Mouse (Mus musculus) limb, embryonic 14.5 days (tissue): Measurements from ENCODE around the gene Gm10198. TPM values are rescaled to one million over a fixed set of nuclear protein-coding genes. Genes with fewer than 3 reads are reported as not detected.

Experiments used
- ATAC-seq: fragments of 200-750 bp; cut with Nextera tagmentation; 2 replicates; pipeline ENCODE4 v1.8.0; 2017; ENCODE audit warnings: low read depth, moderate number of reproducible peaks, moderate TSS enrichment; ENCODE audit not compliant: low FRiP score
- DNase-seq: peaks from one replicate; pipeline ENCODE4 v3.0.0-alpha.2; 2015; ENCODE audit warnings: low spot score
- H3K27ac ChIP-seq: fragments of 300-500 bp; sonication (generic); replicated peaks from 2 replicates; pipeline ENCODE4 v1.5.1; 2014; ENCODE audit warnings: low read depth, mild to moderate bottlenecking, low read length, moderate library complexity, mixed read lengths
- H3K27me3 ChIP-seq: fragments of 300-500 bp; sonication (generic); 2 replicates; pipeline ENCODE4 v1.6.1; 2014; ENCODE audit warnings: low read length, mixed read lengths; ENCODE audit not compliant: control insufficient read depth, insufficient read depth
- H3K36me3 ChIP-seq: fragments of 300-500 bp; sonication (generic); 2 replicates; pipeline ENCODE4 v1.6.1; 2014; ENCODE audit warnings: mild to moderate bottlenecking, low read length, moderate library complexity, mixed read lengths; ENCODE audit not compliant: control insufficient read depth, insufficient read depth
- H3K4me1 ChIP-seq: fragments of 300-500 bp; sonication (generic); 2 replicates; pipeline ENCODE4 v1.6.1; 2014; ENCODE audit warnings: antibody characterized with exemption, low read length, mixed read lengths; ENCODE audit not compliant: control insufficient read depth, insufficient read depth
- H3K4me2 ChIP-seq: fragments of 300-500 bp; sonication (generic); replicated peaks from 2 replicates; pipeline ENCODE4 v1.6.1; 2014; ENCODE audit warnings: low read depth, mild to moderate bottlenecking, low read length, moderate library complexity; ENCODE audit not compliant: severe bottlenecking
- H3K4me3 ChIP-seq: fragments of 300-500 bp; sonication (generic); replicated peaks from 2 replicates; pipeline ENCODE4 v1.5.1; 2014; ENCODE audit warnings: low read length
- H3K9ac ChIP-seq: fragments of 300-500 bp; sonication (generic); 2 replicates; pipeline ENCODE4 v1.6.1; 2014; ENCODE audit warnings: mild to moderate bottlenecking, low read depth, low read length, moderate library complexity; ENCODE audit not compliant: severe bottlenecking
- H3K9me3 ChIP-seq: fragments of 300-500 bp; sonication (generic); 2 replicates; pipeline ENCODE4 v1.6.1; 2016; ENCODE audit warnings: low read length; ENCODE audit not compliant: control insufficient read depth
- POLR2A ChIP-seq: fragments of 200-500 bp; IDR thresholded peaks from 2 replicates; pipeline ENCODE4 v1.8.0; 2012; ENCODE audit warnings: inconsistent platforms, mild to moderate bottlenecking, moderate library complexity, borderline replicate concordance; ENCODE audit not compliant: insufficient read depth, insufficient read length; ENCODE audit errors: extremely low read depth
- WGBS: fragments of 180-500 bp; shearing (Covaris S2); extraction: QIAGEN DNeasy Blood & Tissue Kit; methylation state at CpG from one replicate; pipeline ENCODE4 v1.1.7; 2014; 5-methylcytosine and 5-hydroxymethylcytosine counted together
- polyA plus RNA-seq, 2 experiments: library from polyadenylated mRNA; depleted of rRNA in 1 of 2; stranded (reverse) in 1 of 2; unstranded in 1 of 2; fragments of >200 nt; fragmentation: Nextera tagmentation in 1 of 2; extraction: Ambion mirVana in 1 of 2; gene quantifications; 2 replicates each; pipeline versions ENCODE4 v1.2.1 to v1.2.3; 2012 to 2014

Gene Gm10198
- polyA plus RNA-seq, 2 experiments: not detected

GRCm38 (mm10) chr13:111580054-111580453 lies 12.5 kb upstream of the Gm10198 start:
- H3K36me3 ChIP-seq: no peaks in the 10 kb centered on the region

DNA sequence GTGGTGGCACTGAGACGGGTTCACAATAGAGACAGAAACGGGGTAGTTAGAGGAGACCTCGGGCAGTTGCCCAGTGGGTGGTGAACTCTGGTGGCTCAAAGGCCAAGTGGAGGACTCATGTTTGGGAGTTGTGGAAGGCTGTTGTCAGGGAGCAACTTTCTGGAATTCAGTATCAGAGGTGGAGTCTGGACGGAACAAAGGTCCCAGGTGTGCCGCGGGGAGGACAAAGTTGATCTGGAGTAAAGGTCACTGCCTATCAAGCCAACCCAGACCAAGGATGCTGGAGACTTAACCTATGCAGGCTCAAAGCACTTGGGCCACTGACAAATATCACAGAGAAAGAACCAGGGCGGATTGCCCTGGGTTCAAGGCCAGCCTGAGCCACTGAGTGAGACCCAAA lies 5.5 kb downstream of the Gm10198 start:
- ATAC-seq (no peak), DNase-seq (no peak)
- 92% methylated on average over 7 of the region's 7 CpGs for WGBS
- TF ChIP-seq POLR2A: no peak
- Histone ChIP-seq H3K9me3 (no peaks in the 10 kb centered on the region), H3K4me3 (no peak overlapping the region), H3K9ac (no peak overlapping the region), H3K4me1 (no peaks in the 10 kb centered on the region), H3K27me3 (no peaks in the 10 kb centered on the region), H3K4me2 (no peak overlapping the region), H3K27ac (no peak overlapping the region), H3K36me3 (no peaks in the 10 kb centered on the region)

More at GRCm38 (mm10) chr13:111580054-111580453, 12.5 kb upstream of the Gm10198 start:
- Histone ChIP-seq H3K9ac (no peak overlapping the region), H3K4me2 (no peak overlapping the region), H3K9me3 (no peaks in the 10 kb centered on the region), H3K27ac (no peak overlapping the region), H3K4me3 (no peak overlapping the region), H3K27me3 (no peaks in the 10 kb centered on the region), H3K4me1 (no peaks in the 10 kb centered on the region)
- 94% methylated on average over 10 of the region's 10 CpGs for WGBS
- DNase-seq (no peak), ATAC-seq (no peak)
- no peak for TF ChIP-seq POLR2A

DNA sequence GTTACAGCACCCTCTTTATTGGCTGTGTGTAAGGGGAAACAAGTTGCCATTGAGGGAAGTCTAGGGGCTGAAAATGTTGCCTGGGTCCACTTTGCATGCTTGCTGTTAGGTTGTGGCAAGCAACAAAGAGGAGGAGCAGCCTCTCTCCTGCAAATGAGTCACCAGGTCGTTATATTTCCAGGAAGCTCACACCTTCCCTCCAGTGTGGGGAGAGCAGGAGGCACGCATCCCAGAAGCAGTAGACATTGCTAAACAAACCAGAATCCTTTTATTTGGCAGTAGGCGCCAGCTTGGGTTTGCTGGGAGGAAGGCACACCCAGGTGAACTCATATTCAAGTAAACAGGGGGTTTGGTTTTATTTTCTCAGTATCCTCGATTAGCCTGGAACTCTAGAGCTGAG lies 8.8 kb downstream of the Gm10198 start:
- Histone ChIP-seq H3K9ac (no peak overlapping the region), H3K4me1 (no peaks in the 10 kb centered on the region), H3K36me3 (no peaks in the 10 kb centered on the region), H3K27me3 (no peaks in the 10 kb centered on the region), H3K9me3 (no peaks in the 10 kb centered on the region), H3K4me2 (no peak overlapping the region), H3K4me3 (no peak overlapping the region), H3K27ac (no peak overlapping the region)
- ATAC-seq: no peak
- 62% methylated on average over 4 of the region's 4 CpGs for WGBS
- DNase-seq: no peak
- TF ChIP-seq POLR2A: no peak

GRCm38 (mm10) chr13:111604826-111605225 lies 12.2 kb downstream of the Gm10198 start:
- Histone ChIP-seq H3K4me1 (no peaks in the 10 kb centered on the region), H3K4me2 (no peak overlapping the region), H3K27ac (no peak overlapping the region), H3K27me3 (no peaks in the 10 kb centered on the region), H3K9ac (no peak overlapping the region), H3K4me3 (no peak overlapping the region), H3K9me3 (no peaks in the 10 kb centered on the region), H3K36me3 (no peaks in the 10 kb centered on the region)
- no peak for TF ChIP-seq POLR2A
- 91% methylated on average over 5 of the region's 5 CpGs for WGBS
- no peak for DNase-seq
- no peak for ATAC-seq

- Histone ChIP-seq H3K36me3 (no peaks in the 10 kb centered on the region), H3K9me3 (no peaks in the 10 kb centered on the region), H3K27ac (0 out of 2 replicates have a peak overlapping the region, but pooled peaks have one; percentile 10), H3K4me3 (no peak overlapping the region), H3K4me1 (no peaks in the 10 kb centered on the region), H3K9ac (no peak overlapping the region), H3K27me3 (no peaks in the 10 kb centered on the region), H3K4me2 (no peak overlapping the region)
- ATAC-seq: peak; percentile 81
- peak; percentile 66 for DNase-seq
- no peak for TF ChIP-seq POLR2A
- WGBS: 57% methylated on average over 13 of the region's 13 CpGs
These were observed 23.9 kb downstream of the Gm10198 start for GRCm38 (mm10) chr13:111616168-111617125.
